Comparison of ENCODE assay signal across 12 mouse cellular contexts in genomic region chr12:8935349-8935748, GRCm38 (mm10). TPM values are rescaled to one million over a fixed set of nuclear protein-coding genes. Genes with fewer than 3 reads are reported as not detected.
DNase-seq lines count a peak whose midpoint lies in the region; ATAC-seq and TF ChIP-seq lines count a peak whose summit lies in the region.
"Had no signal": no experiment of that assay in that cellular context is flagged by ENCODE, and none has a peak within 500 bp of the region (broad histone marks: within the 10 kb centered on the region; RNA-seq: fewer than 3 reads in every experiment).

No protein-coding gene starts in this region.

- no peak for DNase-seq in limb, embryonic 14.5 days (ENCODE audit: low spot score)
- no peak for DNase-seq in limb, embryonic 10.5 days (ENCODE audit: low spot score)
- peak; percentile 52 to 55 for DNase-seq in adrenal gland, adult 18-20 months (ENCODE audit: low spot score in 2 of 2)
- peak; percentile 89 to 90 for DNase-seq in kidney, postnatal 36 days
- DNase-seq in retina, embryonic 14.5 days (ENCODE audit: low spot score) = no peak
- no peak for DNase-seq in cerebellum, postnatal 36 days
- DNase-seq in cerebellum, adult 9-11 months = no peak
- DNase-seq: liver; thymus, adult 18-20 months had no signal

- H3K4me1 ChIP-seq in limb, embryonic 14.5 days (ENCODE audit: control insufficient read depth, insufficient read depth, low read length) = peaks cover 8% of the 10 kb centered on the region; the same call in 1 of the 2 replicates
- H3K4me1 ChIP-seq in limb, embryonic 10.5 days = no peaks in the 10 kb centered on the region
- H3K4me1 ChIP-seq in heart, embryonic 16.5 days (ENCODE audit: control insufficient read depth, insufficient read depth, low read length) = peaks cover 25% of the 10 kb centered on the region

- no peak for ATAC-seq in limb, embryonic 14.5 days (ENCODE audit: low FRiP score, low read depth)
- ATAC-seq in heart, embryonic 16.5 days (replicated peaks; ENCODE audit: extremely low read depth, insufficient read depth, low FRiP score) = peak; percentile 59; the same call in 1 of the 2 replicates

- H3K4me2 ChIP-seq in limb, embryonic 14.5 days (replicated peaks; ENCODE audit: low read depth, low read length, severe bottlenecking) = no peak overlapping the region
- H3K4me2 ChIP-seq in heart, embryonic 16.5 days (ENCODE audit: low read depth, low read length) = no peak overlapping the region
- H3K4me2 ChIP-seq: embryonic facial prominence, embryonic 12.5 days had no signal

- TF ChIP-seq POLR2A in limb, embryonic 14.5 days (IDR thresholded peaks at IDR 0.05; ENCODE audit: borderline replicate concordance, extremely low read depth, insufficient read depth, insufficient read length) = no peak

- H3K9ac ChIP-seq in limb, embryonic 14.5 days (ENCODE audit: low read depth, low read length, severe bottlenecking) = no peak overlapping the region
- no peak overlapping the region for H3K9ac ChIP-seq in heart, embryonic 16.5 days (ENCODE audit: low read length)
- H3K9ac ChIP-seq: embryonic facial prominence, embryonic 12.5 days had no signal

- H3K27ac ChIP-seq in limb, embryonic 14.5 days (replicated peaks; ENCODE audit: low read depth, low read length) = peak overlapping the region; percentile 22; the same call in 1 of the 2 replicates
- no peak overlapping the region for H3K27ac ChIP-seq in limb, embryonic 10.5 days
- peak overlapping the region; percentile 69 for H3K27ac ChIP-seq in heart, embryonic 16.5 days (ENCODE audit: low read length)
- H3K27ac ChIP-seq: embryonic facial prominence, embryonic 12.5 days had no signal

- H3K27me3 ChIP-seq in limb, embryonic 14.5 days (ENCODE audit: control insufficient read depth, insufficient read depth, low read length) = no peaks in the 10 kb centered on the region
- H3K27me3 ChIP-seq in limb, embryonic 10.5 days (ENCODE audit: low read depth, poor library complexity, severe bottlenecking) = no peaks in the 10 kb centered on the region
- no peaks in the 10 kb centered on the region for H3K27me3 ChIP-seq in heart, embryonic 16.5 days (ENCODE audit: control insufficient read depth, insufficient read depth, low read length)
- H3K27me3 ChIP-seq: embryonic facial prominence, embryonic 12.5 days had no signal

- no peak overlapping the region for H3K4me3 ChIP-seq in limb, embryonic 14.5 days (replicated peaks; ENCODE audit: low read length)
- H3K4me3 ChIP-seq in limb, embryonic 10.5 days = no peak overlapping the region
- H3K4me3 ChIP-seq in heart, embryonic 16.5 days (ENCODE audit: low read length) = no peak overlapping the region
- H3K4me3 ChIP-seq: embryonic facial prominence, embryonic 12.5 days had no signal

- H3K9me3 ChIP-seq in limb, embryonic 14.5 days (ENCODE audit: control insufficient read depth, low read length) = no peaks in the 10 kb centered on the region
- no peaks in the 10 kb centered on the region for H3K9me3 ChIP-seq in limb, embryonic 10.5 days (replicated peaks)
- H3K9me3 ChIP-seq in heart, embryonic 16.5 days (replicated peaks; ENCODE audit: control insufficient read depth, low read length) = no peaks in the 10 kb centered on the region
- H3K9me3 ChIP-seq: embryonic facial prominence, embryonic 12.5 days had no signal

- peaks cover 78% of the 10 kb centered on the region for H3K36me3 ChIP-seq in limb, embryonic 14.5 days (ENCODE audit: control insufficient read depth, insufficient read depth, low read length)
- H3K36me3 ChIP-seq in limb, embryonic 10.5 days = peaks cover 83% of the 10 kb centered on the region
- H3K36me3 ChIP-seq in heart, embryonic 16.5 days (ENCODE audit: control insufficient read depth, insufficient read depth) = peaks cover 48% of the 10 kb centered on the region

- WGBS in limb, embryonic 14.5 days = 63% methylated on average over 5 of the region's 5 CpGs
- WGBS in limb, embryonic 10.5 days = 75% methylated on average over 5 of the region's 5 CpGs
- 49% methylated on average over 5 of the region's 5 CpGs for WGBS in heart, embryonic 16.5 days

RNA-seq across cellular contexts. Expression of gene Matn3, which starts 12.4 kb away (rescaled TPM):
- 75.9 and 93.4 TPM in 2 replicates for polyA plus RNA-seq in limb, embryonic 14.5 days (2012; rRNA removed)
- polyA plus RNA-seq in limb, embryonic 14.5 days (2014; fragmentation: Nextera tagmentation; extraction: Ambion mirVana) = 30.3 and 34.3 TPM in 2 replicates
- 5.2 and 5.4 TPM in 2 replicates for polyA plus RNA-seq in limb, embryonic 10.5 days (2016; fragmentation: Nextera tagmentation; extraction: Ambion mirVana)
- total RNA-seq in adrenal gland, adult 18-20 months (2021) = not detected
- 0.54 and 0.63 TPM in 2 replicates for polyA plus RNA-seq in heart, embryonic 16.5 days (2015; fragmentation: Nextera tagmentation; extraction: Ambion mirVana)
- polyA plus RNA-seq: gonadal fat pad, adult 2 months had no signal

RNA-seq across cellular contexts. Expression of gene Laptm4a, which starts 13.9 kb away (rescaled TPM):
- polyA plus RNA-seq in limb, embryonic 14.5 days (2012; rRNA removed) = 619 and 677 TPM in 2 replicates
- polyA plus RNA-seq in limb, embryonic 14.5 days (2014; fragmentation: Nextera tagmentation; extraction: Ambion mirVana) = 358 and 364 TPM in 2 replicates
- 156 and 185 TPM in 2 replicates for polyA plus RNA-seq in limb, embryonic 10.5 days (2016; fragmentation: Nextera tagmentation; extraction: Ambion mirVana)
- 100 to 1,000 TPM; 578 to 580 TPM for total RNA-seq in adrenal gland, adult 18-20 months (2021)
- 283 and 313 TPM in 2 replicates for polyA plus RNA-seq in heart, embryonic 16.5 days (2015; fragmentation: Nextera tagmentation; extraction: Ambion mirVana)

RNA-seq across cellular contexts. Expression of gene Wdr35, which starts 38.3 kb away (rescaled TPM):
- 16.7 and 18.8 TPM in 2 replicates for polyA plus RNA-seq in limb, embryonic 14.5 days (2012; rRNA removed)
- 17.8 and 22.3 TPM in 2 replicates for polyA plus RNA-seq in limb, embryonic 14.5 days (2014; fragmentation: Nextera tagmentation; extraction: Ambion mirVana)
- 23.0 and 27.3 TPM in 2 replicates for polyA plus RNA-seq in limb, embryonic 10.5 days (2016; fragmentation: Nextera tagmentation; extraction: Ambion mirVana)
- total RNA-seq in adrenal gland, adult 18-20 months (2021) = 10 to 100 TPM; 12.6 to 14.7 TPM
- polyA plus RNA-seq in heart, embryonic 16.5 days (2015; fragmentation: Nextera tagmentation; extraction: Ambion mirVana) = 14.4 and 14.7 TPM in 2 replicates

Comparison
In these comparisons a context has a peak if more than half of its experiments do, and no peak if none do; other contexts are left out.
1. DNase-seq: peak in adrenal gland, adult 18-20 months (2 of 2) and kidney, postnatal 36 days (2 of 2); none in limb, embryonic 14.5 days (single experiment), limb, embryonic 10.5 days (single experiment), retina, embryonic 14.5 days (single experiment), cerebellum, postnatal 36 days (0 of 2) and cerebellum, adult 9-11 months (single experiment).